Mouse (Mus musculus): ENCODE results near the gene Bicdl1. TPM values are rescaled to one million over a fixed set of nuclear protein-coding genes. Genes with fewer than 3 reads are reported as not detected.

Bicdl1 gene
- polyA plus RNA-seq, 1 experiment from 2014 or later: 16.7 TPM

- Histone ChIP-seq H3K27ac (no peak overlapping the region), H3K27me3 (no peaks in the 10 kb centered on the region), H3K9ac (no peak overlapping the region), H3K4me1 (peaks cover 11% of the 10 kb centered on the region), H3K4me3 (replicated peaks) (no peak overlapping the region), H3K36me3 (replicated peaks) (no peaks in the 10 kb centered on the region), H3K4me2 (no peak overlapping the region), H3K9me3 (no peaks in the 10 kb centered on the region)
- ATAC-seq (ENCODE audit: low FRiP score): no peak
- WGBS: 86% methylated on average over 5 of the region's 5 CpGs
Observed at GRCm38 (mm10) chr5:115696811-115697210, 34.6 kb downstream of the Bicdl1 start.

- H3K9ac ChIP-seq: no peak overlapping the region
- no peaks in the 10 kb centered on the region for H3K36me3 ChIP-seq (replicated peaks)
- no peak overlapping the region for H3K27ac ChIP-seq
- ATAC-seq (ENCODE audit: low FRiP score): no peak
- no peaks in the 10 kb centered on the region for H3K27me3 ChIP-seq
- H3K4me2 ChIP-seq: no peak overlapping the region
- H3K4me3 ChIP-seq (replicated peaks): no peak overlapping the region
- 65% methylated on average over 6 of the region's 6 CpGs for WGBS
- no peaks in the 10 kb centered on the region for H3K9me3 ChIP-seq
- peaks cover 11% of the 10 kb centered on the region for H3K4me1 ChIP-seq
Observed at GRCm38 (mm10) chr5:115695191-115695770, 36.1 kb downstream of the Bicdl1 start.

- no peak for ATAC-seq (ENCODE audit: low FRiP score)
Observed at GRCm38 (mm10) chr5:115693271-115693670, 38.1 kb downstream of the Bicdl1 start.

GRCm38 (mm10) chr5:115686716-115687115 is 44.7 kb downstream of the Bicdl1 start:
- no peak overlapping the region for H3K4me2 ChIP-seq
- ATAC-seq (ENCODE audit: low FRiP score): no peak
- H3K4me1 ChIP-seq: peaks cover 3% of the 10 kb centered on the region; the same call in 1 of the 2 replicates
- H3K9ac ChIP-seq: no peak overlapping the region
- WGBS: 49% methylated on average over 7 of the region's 7 CpGs
- no peaks in the 10 kb centered on the region for H3K9me3 ChIP-seq
- no peaks in the 10 kb centered on the region for H3K27me3 ChIP-seq
- H3K27ac ChIP-seq: no peak overlapping the region
- no peak overlapping the region for H3K4me3 ChIP-seq (replicated peaks)
- H3K36me3 ChIP-seq (replicated peaks): no peaks in the 10 kb centered on the region

More at GRCm38 (mm10) chr5:115693271-115693670, 38.1 kb downstream of the Bicdl1 start:
- H3K4me2 ChIP-seq: no peak overlapping the region
- H3K27me3 ChIP-seq: no peaks in the 10 kb centered on the region
- no peak overlapping the region for H3K27ac ChIP-seq
- no peaks in the 10 kb centered on the region for H3K9me3 ChIP-seq
- H3K4me1 ChIP-seq: peaks cover 11% of the 10 kb centered on the region
- 58% methylated on average over 3 of the region's 3 CpGs for WGBS
- no peak overlapping the region for H3K4me3 ChIP-seq (replicated peaks)
- H3K9ac ChIP-seq: no peak overlapping the region
- no peaks in the 10 kb centered on the region for H3K36me3 ChIP-seq (replicated peaks)

DNA sequence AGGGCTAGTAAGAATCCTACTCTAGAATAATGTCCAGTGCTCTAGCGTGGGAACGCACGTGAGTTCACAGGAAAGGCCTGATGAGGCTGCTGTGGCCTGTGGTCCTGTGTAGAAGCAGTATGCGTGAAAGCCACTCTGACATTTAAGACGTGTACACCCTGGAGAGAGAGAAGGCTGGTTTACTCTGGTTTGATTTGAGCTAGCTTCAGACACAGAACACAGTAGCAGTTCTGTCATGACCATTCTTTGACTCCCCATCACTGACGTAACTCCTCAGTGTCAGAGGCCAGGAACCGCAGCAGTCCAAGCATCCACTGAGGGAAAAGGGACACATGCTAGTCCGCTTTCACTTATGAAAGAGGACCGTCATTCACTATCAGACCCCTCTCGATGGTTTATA is 46.3 kb downstream of the Bicdl1 start:
- no peaks in the 10 kb centered on the region for H3K27me3 ChIP-seq

GRCm38 (mm10) chr5:115671846-115672245 is 59.6 kb downstream of the Bicdl1 start:
- no peak for ATAC-seq (ENCODE audit: low FRiP score)
- H3K9ac ChIP-seq: no peak overlapping the region
- peaks cover 12% of the 10 kb centered on the region for H3K4me1 ChIP-seq
- no peaks in the 10 kb centered on the region for H3K9me3 ChIP-seq
- H3K4me3 ChIP-seq (replicated peaks): no peak overlapping the region
- H3K27ac ChIP-seq: no peak overlapping the region
- no peak overlapping the region for H3K4me2 ChIP-seq
- peaks cover 7% of the 10 kb centered on the region; the same call in 1 of the 2 replicates for H3K27me3 ChIP-seq
- 75% methylated on average over 8 of the region's 8 CpGs for WGBS
- no peaks in the 10 kb centered on the region; the same call in 1 of the 2 replicates for H3K36me3 ChIP-seq (replicated peaks)

More for the DNA sequence above, 46.3 kb downstream of the Bicdl1 start:
- no peaks in the 10 kb centered on the region for H3K9me3 ChIP-seq
- ATAC-seq (ENCODE audit: low FRiP score): no peak
- no peaks in the 10 kb centered on the region for H3K36me3 ChIP-seq (replicated peaks)
- 86% methylated on average over 10 of the region's 10 CpGs for WGBS
- no peak overlapping the region for H3K27ac ChIP-seq
- peaks cover 3% of the 10 kb centered on the region; the same call in 1 of the 2 replicates for H3K4me1 ChIP-seq
- no peak overlapping the region for H3K9ac ChIP-seq
- no peak overlapping the region for H3K4me3 ChIP-seq (replicated peaks)
- no peak overlapping the region for H3K4me2 ChIP-seq

- WGBS: 73% methylated on average over 2 of the region's 2 CpGs
- no peak for ATAC-seq (ENCODE audit: low FRiP score)
- Histone ChIP-seq H3K36me3 (replicated peaks) (no peaks in the 10 kb centered on the region; the same call in 1 of the 2 replicates), H3K27ac (no peak overlapping the region), H3K4me1 (peaks cover 16% of the 10 kb centered on the region), H3K27me3 (peaks cover 7% of the 10 kb centered on the region; the same call in 1 of the 2 replicates), H3K4me3 (replicated peaks) (no peak overlapping the region), H3K9me3 (no peaks in the 10 kb centered on the region), H3K9ac (no peak overlapping the region), H3K4me2 (no peak overlapping the region)
Observed at GRCm38 (mm10) chr5:115670406-115670805, 61.0 kb downstream of the Bicdl1 start.

DNA sequence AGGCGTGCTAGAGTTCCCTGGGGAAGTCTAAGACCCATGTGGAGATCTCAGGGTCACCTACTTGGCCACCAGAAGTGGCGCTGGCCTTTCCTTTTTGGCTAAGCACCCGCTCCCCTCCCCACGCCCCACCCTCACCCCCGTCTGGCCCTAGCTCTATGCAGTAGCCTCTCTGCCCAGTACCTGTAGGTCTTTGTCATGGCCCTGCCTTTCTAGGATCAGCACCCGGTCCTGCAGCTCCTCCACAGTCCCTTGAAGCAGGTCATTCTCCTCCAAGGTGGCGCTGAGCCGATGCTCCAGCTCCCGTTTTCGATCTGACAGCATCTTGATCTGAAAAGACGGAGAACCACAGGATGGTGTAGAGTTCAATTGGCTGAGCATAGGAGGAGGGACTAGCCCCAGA is 61.4 kb downstream of the Bicdl1 start:
- Histone ChIP-seq H3K4me2 (no peak overlapping the region), H3K36me3 (replicated peaks) (no peaks in the 10 kb centered on the region; the same call in 1 of the 2 replicates), H3K27ac (no peak overlapping the region), H3K9ac (no peak overlapping the region), H3K4me1 (peaks cover 16% of the 10 kb centered on the region), H3K9me3 (no peaks in the 10 kb centered on the region), H3K4me3 (replicated peaks) (no peak overlapping the region), H3K27me3 (peaks cover 7% of the 10 kb centered on the region; the same call in 1 of the 2 replicates)
- no peak for ATAC-seq (ENCODE audit: low FRiP score)
- WGBS: 88% methylated on average over 11 of the region's 11 CpGs

DNA sequence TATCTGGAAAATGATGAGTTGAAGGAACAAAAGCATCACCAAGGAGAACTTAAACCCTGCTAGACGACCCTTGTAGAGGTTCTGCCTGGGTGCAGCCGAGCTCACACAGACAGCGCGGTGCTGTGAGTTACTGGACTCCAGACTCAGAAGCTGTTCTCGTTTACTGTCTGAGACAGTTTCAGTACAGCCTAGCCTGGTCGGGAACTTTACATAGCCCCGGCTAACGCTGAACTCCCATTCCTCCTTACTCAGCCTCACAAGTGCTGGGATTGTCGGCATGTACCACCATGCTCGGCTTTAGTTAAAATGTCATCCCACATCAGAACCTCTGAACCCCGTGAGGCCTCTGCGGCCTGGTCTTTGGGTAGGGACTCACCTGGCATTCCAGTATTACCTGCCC is 62.4 kb downstream of the Bicdl1 start:
- H3K9ac ChIP-seq: no peak overlapping the region
- no peak overlapping the region for H3K27ac ChIP-seq
- WGBS: 84% methylated on average over 12 of the region's 12 CpGs
- no peaks in the 10 kb centered on the region for H3K9me3 ChIP-seq
- H3K4me2 ChIP-seq: no peak overlapping the region
- H3K4me1 ChIP-seq: peaks cover 16% of the 10 kb centered on the region
- H3K36me3 ChIP-seq (replicated peaks): no peaks in the 10 kb centered on the region; the same call in 1 of the 2 replicates
- peaks cover 7% of the 10 kb centered on the region; the same call in 1 of the 2 replicates for H3K27me3 ChIP-seq
- ATAC-seq (ENCODE audit: low FRiP score): no peak
- H3K4me3 ChIP-seq (replicated peaks): no peak overlapping the region

GRCm38 (mm10) chr5:115667894-115668293 is 63.5 kb downstream of the Bicdl1 start:
- peaks cover 16% of the 10 kb centered on the region for H3K4me1 ChIP-seq
- H3K9ac ChIP-seq: no peak overlapping the region
- no peak for ATAC-seq (ENCODE audit: low FRiP score)
- peaks cover 7% of the 10 kb centered on the region; the same call in 1 of the 2 replicates for H3K27me3 ChIP-seq
- H3K36me3 ChIP-seq (replicated peaks): no peaks in the 10 kb centered on the region; the same call in 1 of the 2 replicates
- H3K9me3 ChIP-seq: no peaks in the 10 kb centered on the region
- H3K4me3 ChIP-seq (replicated peaks): no peak overlapping the region
- H3K27ac ChIP-seq: no peak overlapping the region
- no peak overlapping the region for H3K4me2 ChIP-seq
- WGBS: 8% methylated on average over 7 of the region's 7 CpGs

DNA sequence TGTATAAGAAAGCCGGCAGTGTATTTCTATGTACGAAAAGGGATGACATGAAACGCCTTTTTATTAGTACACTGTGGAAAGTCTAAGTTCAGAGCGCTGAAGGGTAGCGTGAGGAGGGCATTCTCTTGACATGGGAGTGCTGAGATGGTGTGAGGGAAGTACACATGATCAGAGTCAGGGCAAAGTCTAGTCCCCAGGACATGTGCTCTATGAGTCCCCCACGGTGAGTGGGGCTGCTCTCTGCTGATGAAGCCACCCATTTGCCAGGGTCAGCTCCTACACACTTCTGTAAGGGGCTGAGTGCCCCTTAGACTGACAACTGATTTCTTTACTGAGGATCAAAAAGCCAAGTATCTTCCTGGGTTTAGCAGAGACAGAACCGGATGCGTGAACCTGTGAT is 64.2 kb downstream of the Bicdl1 start:
- Histone ChIP-seq H3K9me3 (no peaks in the 10 kb centered on the region), H3K9ac (no peak overlapping the region), H3K4me1 (peaks cover 16% of the 10 kb centered on the region), H3K27ac (no peak overlapping the region), H3K4me2 (no peak overlapping the region), H3K36me3 (replicated peaks) (no peaks in the 10 kb centered on the region; the same call in 1 of the 2 replicates), H3K27me3 (peaks cover 7% of the 10 kb centered on the region; the same call in 1 of the 2 replicates), H3K4me3 (replicated peaks) (no peak overlapping the region)
- 74% methylated on average over 8 of the region's 8 CpGs for WGBS
- no peak for ATAC-seq (ENCODE audit: low FRiP score)

DNA sequence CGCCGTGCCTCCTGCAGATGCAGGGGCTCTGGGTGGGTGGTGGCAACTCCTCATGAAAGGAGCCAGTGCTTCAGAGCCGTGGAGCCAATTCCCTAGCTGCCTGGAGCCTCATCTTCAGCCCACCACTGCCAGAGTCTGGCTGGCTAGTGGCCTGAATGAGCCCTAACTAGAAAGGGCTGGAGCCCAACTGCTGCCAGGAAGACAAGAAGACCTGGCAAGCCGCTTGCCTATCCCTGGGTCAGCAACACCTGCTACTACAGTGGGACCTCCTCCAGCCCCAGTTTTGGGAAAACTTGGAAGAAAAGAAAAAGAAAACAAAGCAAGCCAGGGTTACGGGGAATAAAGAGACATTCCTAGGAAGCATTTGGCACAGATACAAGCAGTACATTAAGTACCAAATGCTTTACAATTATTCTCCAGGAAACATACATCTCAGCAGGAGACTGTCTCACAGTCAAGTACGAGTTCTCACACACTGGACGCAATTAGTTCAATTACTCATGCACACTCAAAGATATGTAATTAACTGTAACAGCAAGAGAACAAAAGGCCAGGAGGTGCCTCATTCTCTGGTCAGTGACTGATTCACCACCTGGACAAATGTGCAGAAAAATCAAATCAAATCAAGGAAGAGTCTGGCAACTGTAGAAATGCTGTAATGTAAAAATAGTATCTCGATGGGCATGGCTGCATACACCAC is 64.9 kb downstream of the Bicdl1 start:
- H3K4me2 ChIP-seq: no peak overlapping the region
- peaks cover 16% of the 10 kb centered on the region for H3K4me1 ChIP-seq
- H3K9ac ChIP-seq: no peak overlapping the region
- H3K4me3 ChIP-seq (replicated peaks): no peak overlapping the region
- no peak for ATAC-seq (ENCODE audit: low FRiP score)
- H3K36me3 ChIP-seq (replicated peaks): no peaks in the 10 kb centered on the region; the same call in 1 of the 2 replicates
- peaks cover 7% of the 10 kb centered on the region; the same call in 1 of the 2 replicates for H3K27me3 ChIP-seq
- H3K9me3 ChIP-seq: no peaks in the 10 kb centered on the region
- H3K27ac ChIP-seq: no peak overlapping the region
- WGBS: 58% methylated on average over 8 of the region's 8 CpGs

Data from forebrain, embryonic 12.5 days (tissue).